Mouse (Mus musculus) brown adipose tissue, adult 24 weeks (tissue): ENCODE data around the gene Plcd3. TPM values are rescaled to one million over a fixed set of nuclear protein-coding genes. Genes with fewer than 3 reads are reported as not detected.

Source experiments
- H3K27ac ChIP-seq: fragments of 200-500 bp; replicated peaks from 2 replicates; pipeline ENCODE4 v1.5.1; 2012; ENCODE audit warnings: low read depth, mild to moderate bottlenecking, low read length
- H3K4me1 ChIP-seq: fragments of 200-500 bp; 2 replicates; pipeline ENCODE4 v1.6.1; 2012; ENCODE audit warnings: low read length, mixed read lengths; ENCODE audit not compliant: control insufficient read depth, insufficient read depth, insufficient read length
- H3K4me3 ChIP-seq: fragments of 200-500 bp; 2 replicates; pipeline ENCODE4 v1.5.1; 2012; ENCODE audit warnings: low read depth, mild to moderate bottlenecking, low read length, moderate library complexity; ENCODE audit not compliant: insufficient read depth
- polyA plus RNA-seq: library from polyadenylated mRNA; stranded (reverse); fragments of >200 nt; gene quantifications from 2 replicates; pipeline ENCODE4 v1.2.4, GENCODE M21; 2012; ENCODE audit not compliant: missing spikeins, insufficient read depth, insufficient read length

The Plcd3 gene
- 6.1 and 6.2 TPM in 2 replicates for polyA plus RNA-seq

DNA sequence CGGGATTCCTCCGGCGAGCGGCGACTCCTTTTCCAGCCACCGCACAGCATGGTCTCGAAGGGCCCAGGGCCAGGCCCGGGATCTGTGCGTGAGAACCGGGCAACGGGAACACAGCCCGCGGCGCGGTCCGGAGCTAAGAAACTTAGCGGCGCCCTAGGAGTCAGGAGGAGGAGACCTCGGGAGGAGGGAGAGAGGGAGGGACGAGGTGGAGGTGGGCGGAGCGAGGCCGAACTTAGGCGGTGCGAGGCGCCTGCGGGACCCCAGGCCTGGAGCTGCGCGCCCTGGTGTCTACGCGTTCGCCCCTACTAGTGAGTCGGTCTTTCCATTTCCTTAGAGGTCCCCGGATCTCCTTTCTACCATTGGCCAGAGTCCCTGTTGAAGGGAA is at the start of gene Plcd3, which contains the start of gene Acbd4:
Gene Plcd3 (minus strand): TSS at position 178 of the 385 bp plus-strand sequence.
Gene Acbd4 (plus strand): TSS at position 202 of the 385 bp plus-strand sequence.
- Histone ChIP-seq H3K4me3 (peak within 1 kb of the TSS; percentile 74), H3K4me1 (peaks cover 9% of the 10 kb centered on the region; the same call in 1 of the 2 replicates), H3K27ac (peak within 1 kb of the TSS; percentile 71)

- H3K27ac ChIP-seq: no peak overlapping the region
- peaks cover 1% of the 10 kb centered on the region for H3K4me1 ChIP-seq
- no peak overlapping the region for H3K4me3 ChIP-seq
Observed at GRCm38 (mm10) chr11:103149771-103150170, 48.3 kb upstream of the Plcd3 start.

DNA sequence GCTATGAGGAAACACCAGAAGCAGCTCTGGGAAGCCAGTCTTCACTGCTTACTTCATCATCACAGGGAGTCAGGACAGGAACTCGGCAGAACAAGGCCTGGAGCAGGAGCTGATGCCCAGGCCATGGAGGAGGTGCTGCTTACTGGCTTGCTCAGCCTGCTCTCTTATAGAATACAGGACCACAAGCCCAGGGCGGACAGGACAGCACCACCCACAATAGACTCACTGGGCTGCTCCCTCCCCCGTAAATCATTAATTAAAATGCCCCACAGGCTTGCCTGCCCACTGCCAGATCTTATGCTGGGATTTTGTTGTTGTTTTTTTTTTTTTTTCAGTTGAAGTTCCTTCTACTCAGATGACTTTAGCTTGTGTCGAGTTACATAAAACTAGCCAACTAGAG is 46.3 kb upstream of the Plcd3 start:
- Histone ChIP-seq H3K4me3 (no peak overlapping the region), H3K4me1 (peaks cover 14% of the 10 kb centered on the region), H3K27ac (no peak overlapping the region)

DNA sequence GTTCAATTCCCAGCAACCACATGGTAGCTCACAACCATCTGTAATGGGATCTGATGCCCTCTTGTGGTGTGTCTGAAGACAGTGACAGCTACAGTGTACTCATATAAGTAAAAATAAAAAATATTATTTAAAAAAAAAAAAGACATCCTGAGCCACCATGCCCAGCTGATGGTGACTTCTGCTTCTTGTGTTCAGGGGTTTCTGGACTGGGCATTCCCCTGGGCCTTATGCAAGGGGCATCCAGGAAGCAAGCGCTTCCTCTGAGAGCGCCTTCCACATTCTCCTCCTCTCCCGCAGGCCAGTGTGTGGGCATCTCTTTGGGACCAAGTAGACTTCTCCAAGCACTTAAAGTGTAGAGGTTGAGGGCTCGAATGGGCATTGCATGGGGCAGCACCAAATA is 44.9 kb upstream of the Plcd3 start:
- Histone ChIP-seq H3K4me3 (no peak overlapping the region), H3K4me1 (peaks cover 25% of the 10 kb centered on the region), H3K27ac (no peak overlapping the region)

DNA sequence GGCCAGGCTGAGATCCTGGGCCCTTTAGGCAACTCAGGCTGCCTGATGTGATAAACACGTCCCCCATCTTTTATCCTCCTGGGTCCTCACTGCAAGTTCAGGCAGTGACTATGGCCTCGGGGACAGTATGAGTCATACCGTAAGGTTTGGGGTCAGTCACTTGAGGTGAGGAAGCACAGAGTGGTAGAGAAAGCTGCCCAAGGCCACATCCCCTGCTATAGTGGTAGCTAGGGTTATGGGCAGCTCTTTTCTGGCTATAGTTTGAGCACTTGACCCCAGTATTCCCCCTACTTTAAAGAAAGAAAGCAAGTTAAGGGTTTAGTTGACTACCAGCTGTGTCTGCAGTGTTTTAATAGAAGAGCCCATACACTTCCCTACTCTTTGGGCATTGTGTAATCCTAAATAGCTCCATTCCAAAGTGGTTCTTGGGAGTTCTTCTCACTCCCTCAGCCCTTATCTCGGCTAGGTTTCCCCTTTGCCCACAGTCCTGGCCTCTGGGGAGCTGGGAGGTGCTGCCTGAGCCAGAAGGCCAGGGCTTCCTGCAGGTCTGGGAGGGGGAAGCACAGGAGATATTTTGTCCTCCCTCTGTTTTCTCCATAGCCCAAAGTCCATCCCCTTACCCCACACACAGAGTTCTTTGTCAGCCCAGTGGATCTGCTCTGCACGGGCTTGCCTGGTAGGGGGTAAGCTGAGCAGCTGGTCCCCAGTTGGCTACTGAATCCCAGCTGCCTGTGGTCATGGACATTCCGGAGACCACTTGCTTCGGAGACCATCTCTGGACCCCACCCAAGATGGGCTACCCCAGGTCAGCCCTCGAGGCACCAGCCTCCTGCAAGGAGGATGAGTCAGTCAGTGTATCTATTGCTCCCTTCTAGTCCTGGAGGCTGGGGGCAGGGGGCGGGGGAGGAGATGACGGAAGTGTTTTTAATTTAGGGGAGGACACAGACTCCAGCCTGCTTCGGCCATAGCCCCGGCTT is 43.1 kb upstream of the Plcd3 start:
- no peak overlapping the region for H3K4me3 ChIP-seq
- H3K4me1 ChIP-seq: peaks cover 41% of the 10 kb centered on the region
- peak overlapping the region; percentile 60 for H3K27ac ChIP-seq

DNA sequence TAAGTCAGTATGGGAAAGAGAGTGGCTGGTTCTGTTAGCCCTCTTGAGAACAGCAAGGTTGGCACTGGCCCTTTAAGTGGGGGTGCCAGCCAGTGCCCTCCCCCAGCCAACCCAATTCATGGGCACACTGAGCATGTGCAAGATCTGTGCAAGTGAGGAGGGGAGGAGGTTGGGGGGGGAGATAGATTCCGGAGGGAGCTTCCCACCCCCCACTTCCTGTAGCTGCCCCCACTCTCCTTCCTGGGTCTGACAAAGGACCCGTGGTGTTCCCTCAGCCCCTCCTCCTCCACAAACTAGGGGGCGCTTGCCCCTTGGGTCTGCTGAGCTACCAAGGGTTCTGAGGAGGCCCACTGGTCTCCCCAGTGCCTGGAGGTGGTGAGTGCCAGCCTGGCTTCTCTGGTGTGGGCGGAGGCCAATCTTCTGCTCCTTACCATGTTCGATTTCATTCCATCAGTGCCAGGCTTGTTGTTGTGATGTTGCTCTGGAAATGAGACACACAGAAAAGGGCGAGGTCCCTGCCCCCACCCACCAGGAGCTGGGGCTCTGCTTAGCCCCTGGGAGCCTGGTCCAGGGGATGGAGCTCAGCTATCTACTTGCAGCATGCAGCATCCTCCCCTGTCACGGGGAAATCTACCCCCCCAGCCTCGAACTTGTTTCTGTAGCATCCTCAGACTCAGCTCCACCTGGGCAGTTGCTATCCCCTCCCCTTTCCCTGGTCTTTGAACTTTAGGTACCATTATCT is 41.2 kb upstream of the Plcd3 start:
- H3K4me1 ChIP-seq: peaks cover 41% of the 10 kb centered on the region
- peak overlapping the region; percentile 96 for H3K27ac ChIP-seq
- peak overlapping the region; percentile 32 for H3K4me3 ChIP-seq

DNA sequence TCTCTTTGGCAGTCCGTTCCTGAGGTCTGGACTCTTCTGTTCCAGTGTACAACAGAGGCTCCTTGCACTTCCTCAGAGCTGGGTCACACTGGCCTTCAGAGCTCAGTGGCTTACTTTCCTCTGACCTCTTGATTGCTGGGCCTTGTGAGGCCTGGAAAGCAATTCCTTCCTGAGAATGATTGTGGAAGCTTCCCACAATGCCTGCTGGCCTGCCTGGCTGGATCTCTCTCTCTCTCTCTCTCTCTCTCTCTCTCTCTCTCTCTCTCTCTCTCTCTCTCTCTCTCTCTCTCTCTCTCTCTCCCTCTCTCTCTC is 40.4 kb upstream of the Plcd3 start:
- Histone ChIP-seq H3K27ac (peak overlapping the region; percentile 96), H3K4me1 (peaks cover 41% of the 10 kb centered on the region), H3K4me3 (peak overlapping the region; percentile 32; the same call in 1 of the 2 replicates)

DNA sequence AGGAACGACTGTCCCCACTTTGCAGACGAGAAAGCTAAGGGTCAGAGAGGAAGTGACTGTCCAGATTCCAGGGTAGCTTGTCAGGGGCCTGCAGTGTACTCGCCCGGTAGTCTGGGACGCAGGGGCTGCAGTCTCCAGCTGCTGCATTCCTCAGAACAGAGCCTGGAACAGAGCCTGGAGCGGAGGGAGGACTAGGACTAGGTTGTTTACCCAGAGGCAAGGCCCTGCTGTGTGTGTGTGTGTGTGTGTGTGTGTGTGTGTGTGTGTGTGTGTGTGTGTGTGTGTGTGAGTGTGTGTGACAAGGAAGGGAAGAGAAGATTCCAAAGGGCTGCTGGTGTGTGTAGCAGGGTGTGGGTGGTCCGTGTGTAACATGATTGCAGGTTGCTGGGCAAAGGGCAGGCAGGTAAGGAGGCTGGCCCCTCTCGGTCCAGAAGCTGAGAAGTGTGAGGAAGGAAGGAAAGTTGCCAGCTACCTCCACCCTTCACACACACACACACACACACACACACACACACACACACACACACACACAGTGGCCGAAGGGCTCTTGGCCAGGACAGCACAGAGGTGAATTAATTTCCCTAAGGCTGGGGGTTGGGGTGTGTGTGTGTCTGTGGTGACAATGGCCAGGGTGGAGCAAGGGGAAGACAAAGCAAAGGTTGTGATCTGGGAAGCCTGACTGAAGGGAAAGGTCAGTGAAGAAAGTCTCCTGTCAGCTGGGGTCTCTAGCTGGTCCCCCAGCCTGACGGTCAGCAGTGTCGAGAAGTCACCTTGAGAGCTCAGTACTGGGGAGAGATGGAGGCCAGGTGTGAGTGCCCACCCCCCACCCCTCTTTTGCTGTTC is 39.9 kb upstream of the Plcd3 start:
- H3K4me1 ChIP-seq: peaks cover 41% of the 10 kb centered on the region
- peak overlapping the region; percentile 96 for H3K27ac ChIP-seq
- 0 out of 2 replicates have a peak overlapping the region, but pooled peaks have one; percentile 32 for H3K4me3 ChIP-seq

- no peak overlapping the region for H3K4me3 ChIP-seq
- H3K4me1 ChIP-seq: peaks cover 41% of the 10 kb centered on the region
- peak overlapping the region; percentile 96 for H3K27ac ChIP-seq
Observed at GRCm38 (mm10) chr11:103140763-103141100, 39.3 kb upstream of the Plcd3 start.

DNA sequence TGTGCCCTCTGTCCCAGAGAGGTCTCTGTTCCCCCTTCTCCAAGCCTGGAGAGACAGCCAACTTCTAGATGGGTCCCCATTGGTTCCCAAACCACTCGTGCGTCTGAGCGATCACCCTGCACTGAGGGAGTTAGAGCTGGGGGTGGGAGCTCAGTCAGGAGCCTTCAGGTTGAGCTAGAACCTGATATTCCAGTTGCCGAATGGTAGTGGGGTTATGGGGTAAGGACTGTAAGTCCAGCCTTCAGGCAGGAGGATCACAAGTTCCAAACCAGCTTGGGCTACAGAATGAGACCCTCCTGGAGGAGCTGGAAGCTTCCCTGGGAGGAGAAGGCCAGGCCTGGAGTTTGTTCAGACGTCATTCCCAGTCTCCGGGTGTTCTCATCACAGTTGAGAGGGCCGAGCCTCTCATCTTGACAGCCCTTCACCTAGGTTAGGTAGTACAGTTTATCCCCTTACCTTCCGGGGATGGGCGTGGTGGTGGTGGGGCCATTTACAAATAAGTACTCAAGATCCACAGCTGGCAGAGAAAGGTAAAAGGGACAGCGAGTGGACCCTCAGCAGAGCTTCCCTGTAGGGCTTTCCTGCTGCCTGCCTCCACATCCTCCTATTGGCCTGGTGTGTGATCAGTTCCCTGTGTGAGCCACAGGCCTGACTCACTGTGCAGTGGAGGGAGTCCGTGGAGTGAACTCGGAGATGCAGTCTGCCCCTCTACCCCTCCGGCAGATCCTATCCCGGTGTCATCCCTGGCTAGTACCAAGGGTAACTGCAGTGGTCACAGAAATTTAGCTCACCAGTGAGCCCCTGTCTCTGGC is 38.7 kb upstream of the Plcd3 start:
- peak overlapping the region; percentile 96 for H3K27ac ChIP-seq
- peaks cover 41% of the 10 kb centered on the region for H3K4me1 ChIP-seq
- no peak overlapping the region for H3K4me3 ChIP-seq

DNA sequence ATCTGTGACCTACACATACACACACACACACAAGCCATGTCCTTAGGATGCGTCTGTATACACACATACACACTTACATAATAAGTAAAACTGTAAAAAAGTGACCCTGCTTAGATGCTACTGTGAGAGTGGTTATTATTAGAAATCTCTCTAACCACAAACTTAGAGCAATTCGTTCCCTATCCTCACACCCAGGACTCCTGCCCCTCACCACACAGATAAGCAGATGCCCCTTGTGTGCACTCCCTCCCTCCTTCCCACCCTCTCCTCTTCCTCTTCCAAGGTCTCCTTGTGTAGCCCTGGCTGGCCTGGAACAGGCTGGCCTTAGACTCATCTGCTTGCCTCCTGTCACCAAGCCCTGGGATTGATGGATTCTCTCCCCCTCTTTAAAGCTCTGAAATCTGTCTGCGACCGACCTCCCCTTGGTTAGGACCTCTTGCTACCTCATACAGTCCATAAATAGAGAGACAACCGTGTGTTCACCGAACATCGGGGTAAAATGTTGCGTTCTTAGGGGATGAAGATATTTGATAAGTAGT is 34.6 kb upstream of the Plcd3 start:
- H3K4me3 ChIP-seq: no peak overlapping the region
- H3K4me1 ChIP-seq: peaks cover 20% of the 10 kb centered on the region
- H3K27ac ChIP-seq: no peak overlapping the region

- Histone ChIP-seq H3K27ac (no peak overlapping the region), H3K4me1 (peaks cover 7% of the 10 kb centered on the region), H3K4me3 (no peak overlapping the region)
Observed at GRCm38 (mm10) chr11:103134221-103134620, 32.8 kb upstream of the Plcd3 start.

GRCm38 (mm10) chr11:103133456-103134185 is 32.2 kb upstream of the Plcd3 start:
- peaks cover 7% of the 10 kb centered on the region for H3K4me1 ChIP-seq
- peak overlapping the region; percentile 48 for H3K4me3 ChIP-seq
- peak overlapping the region; percentile 74 for H3K27ac ChIP-seq
